Mouse (Mus musculus) megakaryocyte, embryonic 14.5 days (primary cell): ENCODE measurements at regions not wholly inside any gene's neighbourhood (a gene's known extent, or its start where the extent isn't known, plus 50 kb on each side); places are given as distances from the start of the nearest gene placed in this dataset.

Experiments
- FLI1 ChIP-seq: IDR thresholded peaks from 2 replicates; pipeline ENCODE4 v1.6.1; 2012; ENCODE audit warnings: low read length, inconsistent platforms, mixed read lengths
- GATA1 ChIP-seq: IDR thresholded peaks from 3 replicates; pipeline ENCODE4 v1.6.1; 2012; ENCODE audit warnings: mixed read lengths, low read length, inconsistent platforms, borderline replicate concordance

DNA sequence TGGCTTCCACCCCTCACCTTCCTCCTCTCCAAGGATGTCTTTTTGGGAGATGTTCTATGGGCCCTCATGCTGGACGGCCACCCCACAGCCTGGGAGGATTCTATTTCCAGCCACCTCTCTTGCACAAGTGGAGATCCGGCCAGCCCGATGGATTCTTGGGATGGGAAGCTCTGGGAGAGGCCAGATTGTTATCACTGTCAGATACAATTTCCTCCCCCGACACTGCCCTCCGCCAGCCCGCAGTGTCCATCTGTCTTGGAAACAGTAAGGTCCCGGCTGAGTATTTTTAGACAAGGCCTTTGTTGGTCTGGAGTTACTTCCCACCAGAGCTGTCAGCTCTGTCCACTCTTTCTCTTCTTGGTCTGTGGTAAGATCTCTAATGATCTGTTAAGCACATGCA lies 406.8 kb downstream of the Tns1 start:
- TF ChIP-seq GATA1 (no peak), FLI1 (no peak)
